Mouse (Mus musculus) olfactory bulb, adult 2 months (tissue): ENCODE measurements around the gene Mrtfb.

Experiments used
- CTCF ChIP-seq: fragments of 200-500 bp; IDR thresholded peaks from 2 replicates; pipeline ENCODE4 v1.5.1; 2012; ENCODE audit warnings: low read depth, mild to moderate bottlenecking, low read length, moderate library complexity; ENCODE audit not compliant: insufficient read depth
- POLR2A ChIP-seq: fragments of 200-500 bp; IDR thresholded peaks from 2 replicates; pipeline ENCODE4 v1.6.1; 2012; ENCODE audit warnings: mild to moderate bottlenecking, low read depth, low read length, moderate library complexity; ENCODE audit not compliant: insufficient read depth

DNA sequence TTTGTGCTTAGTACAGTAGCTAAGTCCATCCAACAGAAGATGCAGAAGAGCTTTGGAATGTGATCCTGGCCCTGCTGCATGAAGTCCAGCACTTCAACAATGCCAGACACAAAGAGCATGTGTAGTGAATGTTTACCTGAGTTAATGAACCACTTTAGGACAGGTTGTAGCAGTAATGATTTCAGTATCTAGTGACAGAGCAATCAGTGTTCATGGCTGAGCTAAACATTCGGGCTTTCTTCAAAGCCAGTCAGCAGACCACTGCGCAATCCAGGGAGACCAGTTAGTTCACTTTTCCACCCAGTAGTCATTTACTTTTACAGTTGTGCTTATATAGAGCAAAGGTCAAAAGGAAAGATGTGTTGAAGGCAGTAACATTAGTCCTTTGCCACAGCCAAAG is 20.0 kb downstream of the Mrtfb start:
- TF ChIP-seq CTCF: no peak
- no peak for TF ChIP-seq POLR2A
